Mouse (Mus musculus) cerebellum, adult (tissue): Measurements from ENCODE around the gene Wbp1.

Source experiments
- ATAC-seq: cut with Nextera tagmentation; 2 replicates; pipeline ENCODE4 v1.9.2; 2017; ENCODE audit warnings: mild to moderate bottlenecking, moderate library complexity, mixed read lengths; ENCODE audit not compliant: insufficient number of reproducible peaks, low FRiP score, low TSS enrichment

Wbp1 gene

DNA sequence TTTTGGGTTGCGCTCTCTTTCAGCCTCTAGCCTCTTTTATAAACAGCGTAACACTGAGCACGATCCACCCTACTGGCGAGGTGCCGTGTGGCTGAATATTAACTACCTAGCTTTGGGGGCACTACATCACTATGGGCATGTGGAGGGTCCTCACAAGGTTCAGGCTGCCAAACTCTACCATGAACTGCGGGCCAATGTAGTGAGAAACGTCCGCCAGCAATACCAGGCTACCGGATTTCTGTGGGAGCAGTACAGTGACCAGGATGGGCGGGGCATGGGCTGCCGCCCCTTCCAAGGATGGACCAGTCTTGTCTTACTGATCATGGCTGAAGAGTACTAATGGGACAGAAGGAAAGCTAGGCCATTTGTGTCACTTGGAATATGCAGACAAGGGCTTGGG, 3.0 kb downstream of the Wbp1 start:
- ATAC-seq = no peak

DNA sequence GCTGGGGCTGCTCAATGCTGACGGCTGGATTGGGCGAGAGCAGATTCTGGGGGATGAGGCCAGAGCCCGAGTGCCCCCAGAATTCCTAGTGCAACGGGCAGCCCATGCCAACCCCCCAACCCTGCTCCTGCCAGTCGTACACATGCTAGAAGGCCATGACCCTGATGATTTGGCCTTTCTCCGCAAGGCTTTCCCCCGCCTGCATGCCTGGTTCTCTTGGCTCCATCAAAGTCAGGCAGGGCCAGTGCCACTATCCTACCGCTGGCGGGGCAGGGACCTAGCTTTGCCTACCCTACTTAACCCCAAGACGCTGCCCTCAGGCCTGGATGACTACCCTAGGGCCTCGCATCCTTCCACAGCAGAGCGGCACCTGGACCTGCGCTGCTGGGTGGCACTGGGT, 3.7 kb downstream of the Wbp1 start:
- ATAC-seq = no peak

- no peak for ATAC-seq
Observed at GRCm38 (mm10) chr6:83117165-83117438, 4.3 kb downstream of the Wbp1 start.

DNA sequence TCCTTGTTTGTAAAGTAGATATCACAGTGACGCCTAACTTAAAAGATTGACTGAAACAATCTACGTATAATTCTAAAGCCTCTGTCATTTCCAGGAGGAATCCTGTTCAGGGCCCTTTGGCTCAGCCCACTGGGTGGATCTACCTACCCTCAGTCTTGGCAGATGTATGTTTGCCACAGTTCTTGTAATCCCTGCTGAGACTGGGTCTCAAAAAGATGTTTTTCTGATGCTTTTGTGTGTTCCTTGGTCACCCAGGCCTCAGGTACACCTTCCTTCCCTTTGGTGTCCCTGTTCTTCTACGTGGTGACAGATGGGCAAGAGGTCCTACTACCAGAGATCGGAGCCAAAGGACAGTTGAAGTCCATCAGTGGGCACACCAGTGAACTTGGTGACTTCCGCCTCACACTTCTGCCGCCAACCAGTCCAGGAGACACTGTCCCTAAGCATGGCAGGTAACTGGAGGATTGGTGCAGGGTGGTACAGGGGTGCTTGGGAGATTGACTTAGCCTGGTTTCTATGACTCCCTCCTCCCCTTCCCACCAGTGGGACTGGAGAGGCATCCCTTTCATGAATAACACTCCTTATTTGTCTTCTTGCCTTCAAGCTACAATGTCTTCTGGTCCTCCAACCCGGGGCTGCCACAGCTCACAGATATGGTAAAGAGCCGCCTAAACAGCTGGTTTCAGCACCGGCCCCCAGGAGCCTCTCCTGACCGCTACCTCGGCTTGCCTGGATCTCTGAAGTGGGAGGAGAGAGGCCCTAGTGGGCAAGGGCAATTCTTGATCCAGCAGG, 4.8 kb downstream of the Wbp1 start:
- ATAC-seq = no peak

- ATAC-seq = peak; percentile 6; the same call in 1 of the 2 replicates
Observed at GRCm38 (mm10) chr6:83115682-83116372, 5.5 kb downstream of the Wbp1 start.

GRCm38 (mm10) chr6:83115011-83115671, 6.2 kb downstream of the Wbp1 start, which contains the start of gene Mogs:
Mogs (plus strand) TSS chr6:83115496.
- ATAC-seq = peak; percentile 81

- ATAC-seq = no peak
Observed at GRCm38 (mm10) chr6:83111510-83112136, 9.7 kb downstream of the Wbp1 start.

- ATAC-seq = peak; percentile 87
Observed at GRCm38 (mm10) chr6:83108762-83109668, 12.3 kb downstream of the Wbp1 start, which contains the start of gene Mrpl53. Mrpl53 (plus strand) TSS chr6:83109040.

GRCm38 (mm10) chr6:83107566-83108400, 13.6 kb downstream of the Wbp1 start:
- ATAC-seq = no peak

GRCm38 (mm10) chr6:83104158-83104557, 17.2 kb downstream of the Wbp1 start:
- no peak for ATAC-seq

GRCm38 (mm10) chr6:83103130-83103650, 18.2 kb downstream of the Wbp1 start:
- ATAC-seq = no peak

GRCm38 (mm10) chr6:83101688-83102556, 19.4 kb downstream of the Wbp1 start:
- peak; percentile 64 for ATAC-seq

GRCm38 (mm10) chr6:83101316-83101687, 20.1 kb downstream of the Wbp1 start, which contains the start of the genes Ccdc142 and Gm42688:
Ccdc142 (plus strand) TSS chr6:83101601.
Gm42688 (plus strand) TSS chr6:83101617.
- ATAC-seq = peak; percentile 95

GRCm38 (mm10) chr6:83098411-83098810, 22.9 kb downstream of the Wbp1 start:
- no peak for ATAC-seq

- no peak for ATAC-seq
Observed at GRCm38 (mm10) chr6:83095968-83096367, 25.4 kb downstream of the Wbp1 start.

GRCm38 (mm10) chr6:83092416-83093127, 28.8 kb downstream of the Wbp1 start:
- ATAC-seq = no peak

GRCm38 (mm10) chr6:83087926-83088260, 33.5 kb downstream of the Wbp1 start:
- no peak for ATAC-seq
